7 mouse cellular contexts compared by ENCODE assay signal in genomic region chr11:19015731-19016461, GRCm38 (mm10). TPM values are rescaled to one million over a fixed set of nuclear protein-coding genes. Genes with fewer than 3 reads are reported as not detected.
DNase-seq lines count a peak whose midpoint lies in the region; ATAC-seq lines count a peak whose summit lies in the region.

No protein-coding gene starts in this region.

- H3K4me1 ChIP-seq in megakaryocyte, embryonic 14.5 days, result peaks cover 36% of the 10 kb centered on the region
- peaks cover 35% of the 10 kb centered on the region for H3K4me1 ChIP-seq in embryonic facial prominence, embryonic 10.5 days
- H3K4me1 ChIP-seq in liver, embryonic 16.5 days (ENCODE audit: control insufficient read depth, low read depth, low read length), result no peaks in the 10 kb centered on the region
- H3K4me1 ChIP-seq in stomach, embryonic 16.5 days (ENCODE audit: control insufficient read depth, insufficient read depth, low read length), result peaks cover 6% of the 10 kb centered on the region

- no peaks in the 10 kb centered on the region for H3K9me3 ChIP-seq in megakaryocyte, embryonic 14.5 days
- H3K9me3 ChIP-seq in embryonic facial prominence, embryonic 10.5 days, result no peaks in the 10 kb centered on the region
- no peaks in the 10 kb centered on the region for H3K9me3 ChIP-seq in liver, embryonic 16.5 days (replicated peaks; ENCODE audit: control insufficient read depth, low read length)
- H3K9me3 ChIP-seq in stomach, embryonic 16.5 days (replicated peaks; ENCODE audit: control insufficient read depth, low read length), result no peaks in the 10 kb centered on the region

- peak overlapping the region; percentile 99 for H3K27ac ChIP-seq in embryonic facial prominence, embryonic 10.5 days (replicated peaks)
- H3K27ac ChIP-seq in liver, embryonic 16.5 days (ENCODE audit: low read length), result no peak overlapping the region
- H3K27ac ChIP-seq in stomach, embryonic 16.5 days (ENCODE audit: low read length), result peak overlapping the region; percentile 95

- no peak overlapping the region for H3K9ac ChIP-seq in liver, embryonic 16.5 days (ENCODE audit: low read depth, low read length)
- peak overlapping the region; percentile 93 for H3K9ac ChIP-seq in stomach, embryonic 16.5 days (ENCODE audit: low read length)

- WGBS in embryonic facial prominence, embryonic 10.5 days, result under 1% methylated on average over 37 of the region's 37 CpGs
- WGBS in liver, embryonic 16.5 days (ENCODE audit: insufficient replicate concordance), result under 1% methylated on average over 37 of the region's 37 CpGs
- under 1% methylated on average over 37 of the region's 37 CpGs for WGBS in stomach, embryonic 16.5 days

- H3K4me3 ChIP-seq in megakaryocyte, embryonic 14.5 days (replicated peaks), result peak overlapping the region; percentile 93
- peak overlapping the region; percentile 78 for H3K4me3 ChIP-seq in embryonic facial prominence, embryonic 10.5 days
- H3K4me3 ChIP-seq in liver, embryonic 16.5 days (ENCODE audit: low read depth, low read length), result peak overlapping the region; percentile 38
- H3K4me3 ChIP-seq in stomach, embryonic 16.5 days (replicated peaks; ENCODE audit: low read length), result peak overlapping the region; percentile 88

- no peak for ATAC-seq in megakaryocyte, adult 5-6 weeks (ENCODE audit: poor library complexity, severe bottlenecking)
- no peak for ATAC-seq in liver, embryonic 16.5 days (ENCODE audit: low read depth)
- ATAC-seq in stomach, embryonic 16.5 days (ENCODE audit: insufficient read depth, low FRiP score), result no peak

- peak; percentile 60 for DNase-seq in embryonic facial prominence, embryonic 10.5 days (ENCODE audit: low spot score)
- peak; percentile 47 for DNase-seq in heart, postnatal 4 days
- no peak for DNase-seq in right cerebral cortex, postnatal 25 days

- H3K4me2 ChIP-seq in liver, embryonic 16.5 days (ENCODE audit: low read depth, low read length), result peak overlapping the region; percentile 46
- H3K4me2 ChIP-seq in stomach, embryonic 16.5 days (ENCODE audit: low read depth, low read length), result peak overlapping the region; percentile 85

- peaks cover 52% of the 10 kb centered on the region for H3K36me3 ChIP-seq in megakaryocyte, embryonic 14.5 days (replicated peaks; ENCODE audit: low read length)
- peaks cover 26% of the 10 kb centered on the region for H3K36me3 ChIP-seq in embryonic facial prominence, embryonic 10.5 days (replicated peaks)
- H3K36me3 ChIP-seq in liver, embryonic 16.5 days (ENCODE audit: control insufficient read depth, insufficient read depth), result no peaks in the 10 kb centered on the region
- H3K36me3 ChIP-seq in stomach, embryonic 16.5 days (ENCODE audit: control insufficient read depth, insufficient read depth, low read length), result 0 out of 2 replicates have a peak, but pooled peaks cover 3% of the 10 kb centered on the region

- H3K27me3 ChIP-seq in megakaryocyte, embryonic 14.5 days (replicated peaks), result no peaks in the 10 kb centered on the region
- peaks cover 53% of the 10 kb centered on the region for H3K27me3 ChIP-seq in embryonic facial prominence, embryonic 10.5 days (replicated peaks; ENCODE audit: low read depth, poor library complexity, severe bottlenecking)
- peaks cover 71% of the 10 kb centered on the region for H3K27me3 ChIP-seq in liver, embryonic 16.5 days (ENCODE audit: control insufficient read depth, insufficient read depth, low read depth, low read length)
- H3K27me3 ChIP-seq in stomach, embryonic 16.5 days (ENCODE audit: control insufficient read depth, insufficient read depth, low read length), result no peaks in the 10 kb centered on the region

RNA-seq across cellular contexts. Expression of gene Meis1, which starts 2.9 kb away (rescaled TPM):
- polyA plus RNA-seq in megakaryocyte, embryonic 14.5 days (2012; ENCODE audit: insufficient read depth, low replicate concordance), result 121 and 264 TPM in 2 replicates
- total RNA-seq in megakaryocyte, adult 5-6 weeks (2015), result 3.3 and 4.2 TPM in 2 replicates
- 5.9 and 6.0 TPM in 2 replicates for total RNA-seq in megakaryocyte, adult 5-6 weeks (2017)
- 73.3 and 89.6 TPM in 2 replicates for polyA plus RNA-seq in embryonic facial prominence, embryonic 10.5 days (2016; fragmentation: Nextera tagmentation; extraction: Ambion mirVana)
- 10 to 100 TPM; 37.8 to 41.6 TPM for total RNA-seq in heart, postnatal 4 days (2021)
- polyA plus RNA-seq in liver, embryonic 16.5 days (2015; fragmentation: Nextera tagmentation; extraction: Ambion mirVana), result 8.0 and 8.5 TPM in 2 replicates
- 143 and 153 TPM in 2 replicates for polyA plus RNA-seq in stomach, embryonic 16.5 days (2015; fragmentation: Nextera tagmentation; extraction: Ambion mirVana)

Comparison
In these comparisons a context has a peak if more than half of its experiments do, and no peak if none do; other contexts are left out.
1. H3K4me3 ChIP-seq: peak in every context shown above with its lines; median percentile 93 in megakaryocyte, embryonic 14.5 days; 88 in stomach, embryonic 16.5 days; 78 in embryonic facial prominence, embryonic 10.5 days; 38 in liver, embryonic 16.5 days.